Mouse (Mus musculus) G1E (cell line): ENCODE measurements around the gene Clrn1.

Experiments
- CTCF ChIP-seq: IDR thresholded peaks from 2 replicates; pipeline ENCODE4 v1.5.1; 2012; ENCODE audit warnings: low read depth, low read length, inconsistent platforms, mixed read lengths
- GATA1 ChIP-seq: IDR thresholded peaks from 2 replicates; pipeline ENCODE4 v1.6.1; 2012; ENCODE audit warnings: borderline replicate concordance, low read length, inconsistent platforms, mixed read lengths
- POLR2AphosphoS5 ChIP-seq: IDR thresholded peaks from 2 replicates; pipeline ENCODE4 v1.6.1; 2012; ENCODE audit warnings: low read depth, low read length, inconsistent platforms; ENCODE audit not compliant: insufficient replicate concordance

DNA sequence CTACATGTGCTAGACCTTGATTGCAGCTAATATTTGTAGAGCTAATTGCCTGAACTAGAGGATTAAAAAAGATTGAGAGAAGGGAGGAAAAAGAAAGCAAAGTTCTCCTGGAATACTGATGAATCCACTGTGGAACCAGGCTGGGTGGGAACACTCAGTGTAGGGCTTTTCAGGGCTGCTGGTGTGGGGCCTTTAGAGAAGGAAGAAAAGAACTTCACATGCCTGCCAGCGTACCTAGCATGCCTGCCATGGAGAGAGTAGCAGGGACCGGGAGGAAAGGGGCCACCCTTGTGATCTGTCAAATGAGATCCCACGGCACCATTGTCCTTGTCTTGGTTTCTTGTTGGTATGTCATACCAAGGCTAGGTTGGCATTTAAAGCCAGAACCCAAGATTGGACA is 4.5 kb upstream of the Clrn1 start:
- no peak for TF ChIP-seq CTCF
- no peak for TF ChIP-seq GATA1
- TF ChIP-seq POLR2AphosphoS5, result no peak
